Mouse (Mus musculus) forebrain, embryonic 15.5 days (tissue): Measurements from ENCODE around the gene Capn1. TPM values are rescaled to one million over a fixed set of nuclear protein-coding genes. Genes with fewer than 3 reads are reported as not detected.

Source experiments
- ATAC-seq: fragments of 200-750 bp; cut with Nextera tagmentation; replicated peaks from 2 replicates; pipeline ENCODE4 v1.8.0; 2017; ENCODE audit warnings: mild to moderate bottlenecking, moderate TSS enrichment, moderate library complexity
- H3K27ac ChIP-seq: fragments of 300-500 bp; sonication (generic); replicated peaks from 2 replicates; pipeline ENCODE4 v1.5.1; 2015; ENCODE audit warnings: mild to moderate bottlenecking, inconsistent platforms
- H3K27me3 ChIP-seq: fragments of 300-500 bp; sonication (generic); 2 replicates; pipeline ENCODE4 v1.6.1; 2015; ENCODE audit warnings: inconsistent platforms
- H3K36me3 ChIP-seq: fragments of 300-500 bp; sonication (generic); 2 replicates; pipeline ENCODE4 v1.6.1; 2015; ENCODE audit warnings: mild to moderate bottlenecking, inconsistent platforms
- H3K4me1 ChIP-seq: fragments of 300-500 bp; sonication (generic); 2 replicates; pipeline ENCODE4 v1.6.1; 2015; ENCODE audit warnings: inconsistent platforms
- H3K4me2 ChIP-seq: fragments of 300-500 bp; sonication (generic); replicated peaks from 2 replicates; pipeline ENCODE4 v1.6.1; 2015; ENCODE audit warnings: mild to moderate bottlenecking, inconsistent platforms
- H3K4me3 ChIP-seq: fragments of 300-500 bp; sonication (generic); 2 replicates; pipeline ENCODE4 v1.5.1; 2015; ENCODE audit warnings: mild to moderate bottlenecking, inconsistent platforms
- H3K9ac ChIP-seq: fragments of 300-500 bp; sonication (generic); replicated peaks from 2 replicates; pipeline ENCODE4 v1.6.1; 2015; ENCODE audit warnings: mild to moderate bottlenecking, inconsistent platforms
- H3K9me3 ChIP-seq: fragments of 300-500 bp; sonication (generic); 2 replicates; pipeline ENCODE4 v1.6.1; 2016; ENCODE audit warnings: inconsistent platforms
- WGBS: fragments of 180-500 bp; shearing (Covaris S2); methylation state at CpG from one replicate; pipeline ENCODE4 v1.1.7; 2015; ENCODE audit warnings: mixed read lengths; 5-methylcytosine and 5-hydroxymethylcytosine counted together
- polyA plus RNA-seq: library from polyadenylated mRNA; unstranded; fragments of >200 nt; fragmentation: Nextera tagmentation; extraction: Ambion mirVana; gene quantifications from 2 replicates; pipeline ENCODE4 v1.2.1, GENCODE M21; 2015

Capn1 gene
- polyA plus RNA-seq, 1 experiment from 2014 or later = 1.6 TPM

DNA sequence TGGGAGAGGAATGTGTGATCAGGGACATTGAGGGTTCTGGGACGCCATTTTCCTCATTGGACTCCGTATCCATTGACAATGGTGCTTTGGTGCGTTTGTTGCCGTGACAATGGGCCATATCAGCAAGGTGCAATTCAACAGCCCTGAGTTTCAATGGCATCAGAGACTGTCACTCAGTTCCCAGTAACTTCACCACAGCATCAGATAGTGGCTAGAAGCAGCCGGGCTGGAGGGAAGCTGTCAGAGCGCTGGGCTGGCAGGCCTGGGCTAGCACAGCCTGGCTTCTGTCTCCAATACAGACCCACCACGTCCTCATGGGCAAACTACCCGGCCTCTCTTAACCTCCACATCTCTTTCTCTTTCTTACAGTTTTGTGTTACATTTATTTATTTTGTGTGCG is 35.2 kb downstream of the Capn1 start:
- H3K27me3 ChIP-seq = no peaks in the 10 kb centered on the region
- H3K27ac ChIP-seq = no peak overlapping the region
- peaks cover 4% of the 10 kb centered on the region; the same call in 1 of the 2 replicates for H3K4me1 ChIP-seq
- H3K4me2 ChIP-seq = no peak overlapping the region
- ATAC-seq = no peak
- H3K36me3 ChIP-seq = no peaks in the 10 kb centered on the region
- H3K9ac ChIP-seq = no peak overlapping the region
- no peaks in the 10 kb centered on the region for H3K9me3 ChIP-seq
- no peak overlapping the region for H3K4me3 ChIP-seq
- 85% methylated on average over 9 of the region's 9 CpGs for WGBS

DNA sequence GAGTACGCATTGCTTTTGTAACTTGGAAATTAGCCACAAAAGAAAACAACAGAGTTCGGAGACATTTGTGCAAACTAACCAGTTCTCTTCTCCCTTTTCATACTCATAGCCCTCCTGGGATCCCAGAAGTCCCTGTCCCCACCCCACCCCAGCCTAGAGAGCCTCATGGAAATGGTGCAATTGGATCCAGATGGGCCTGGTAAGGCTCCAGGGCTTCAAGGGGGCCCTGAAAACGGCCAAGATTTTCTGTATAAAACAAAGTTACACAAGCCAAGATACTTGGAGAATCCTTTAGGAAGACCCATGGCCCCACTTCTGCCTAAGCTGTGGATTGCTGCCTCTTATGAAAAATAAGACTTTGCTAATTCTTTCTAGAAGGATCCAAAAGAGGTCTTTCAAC is 38.0 kb downstream of the Capn1 start:
- WGBS = 70% methylated on average over 3 of the region's 3 CpGs
- H3K36me3 ChIP-seq = no peaks in the 10 kb centered on the region
- H3K4me3 ChIP-seq = no peak overlapping the region
- no peak overlapping the region for H3K9ac ChIP-seq
- no peak overlapping the region for H3K27ac ChIP-seq
- H3K4me2 ChIP-seq = no peak overlapping the region
- no peaks in the 10 kb centered on the region for H3K27me3 ChIP-seq
- no peaks in the 10 kb centered on the region for H3K9me3 ChIP-seq
- ATAC-seq = no peak
- peaks cover 8% of the 10 kb centered on the region; the same call in 1 of the 2 replicates for H3K4me1 ChIP-seq

DNA sequence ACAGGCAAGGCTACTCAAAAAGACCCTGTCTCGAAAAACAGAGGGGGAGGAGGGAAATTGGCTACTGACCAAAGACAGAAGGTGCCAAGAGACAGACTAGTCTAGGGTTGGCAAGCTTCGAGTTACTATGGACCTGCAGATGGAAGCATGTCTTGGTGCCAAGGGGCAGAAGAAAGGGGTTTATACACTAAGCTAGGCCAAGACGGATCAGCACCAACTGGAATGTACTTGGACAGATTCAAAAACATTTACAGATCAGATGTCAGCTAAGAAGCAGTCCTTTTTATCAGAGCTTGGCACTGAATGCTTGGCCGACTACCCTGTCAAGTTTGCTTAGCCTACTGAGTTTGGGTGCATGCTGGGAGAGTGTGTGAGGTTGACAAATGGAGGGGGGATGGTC is 40.0 kb downstream of the Capn1 start:
- Histone ChIP-seq H3K9ac (no peak overlapping the region), H3K36me3 (no peaks in the 10 kb centered on the region), H3K4me2 (no peak overlapping the region), H3K9me3 (no peaks in the 10 kb centered on the region), H3K27me3 (no peaks in the 10 kb centered on the region), H3K27ac (peak overlapping the region; percentile 77), H3K4me3 (no peak overlapping the region), H3K4me1 (peaks cover 8% of the 10 kb centered on the region; the same call in 1 of the 2 replicates)
- WGBS = 53% methylated on average over 4 of the region's 4 CpGs
- ATAC-seq = peak; percentile 96

GRCm38 (mm10) chr19:5975112-5975511 is 40.6 kb downstream of the Capn1 start:
- ATAC-seq = peak; percentile 71
- no peak overlapping the region for H3K9ac ChIP-seq
- H3K36me3 ChIP-seq = no peaks in the 10 kb centered on the region
- H3K27me3 ChIP-seq = no peaks in the 10 kb centered on the region
- H3K4me2 ChIP-seq = no peak overlapping the region
- H3K4me1 ChIP-seq = peaks cover 8% of the 10 kb centered on the region; the same call in 1 of the 2 replicates
- WGBS = 56% methylated on average over 4 of the region's 4 CpGs
- H3K27ac ChIP-seq = peak overlapping the region; percentile 77
- no peak overlapping the region for H3K4me3 ChIP-seq
- no peaks in the 10 kb centered on the region for H3K9me3 ChIP-seq

- 87% methylated on average over 10 of the region's 10 CpGs for WGBS
- Histone ChIP-seq H3K4me1 (peaks cover 20% of the 10 kb centered on the region), H3K9ac (no peak overlapping the region), H3K4me3 (no peak overlapping the region), H3K27ac (no peak overlapping the region), H3K27me3 (no peaks in the 10 kb centered on the region), H3K9me3 (no peaks in the 10 kb centered on the region), H3K36me3 (no peaks in the 10 kb centered on the region), H3K4me2 (no peak overlapping the region)
- no peak for ATAC-seq
Measured at GRCm38 (mm10) chr19:5967664-5968063, 48.0 kb downstream of the Capn1 start.

- Histone ChIP-seq H3K36me3 (no peaks in the 10 kb centered on the region), H3K4me2 (no peak overlapping the region), H3K9me3 (no peaks in the 10 kb centered on the region), H3K27ac (no peak overlapping the region), H3K27me3 (no peaks in the 10 kb centered on the region), H3K9ac (no peak overlapping the region), H3K4me3 (no peak overlapping the region), H3K4me1 (peaks cover 25% of the 10 kb centered on the region)
- WGBS = 78% methylated on average over 6 of the region's 6 CpGs
- ATAC-seq = no peak
Measured at GRCm38 (mm10) chr19:5966786-5967185, 48.9 kb downstream of the Capn1 start.

GRCm38 (mm10) chr19:5965910-5966309 is 49.8 kb downstream of the Capn1 start:
- Histone ChIP-seq H3K9me3 (no peaks in the 10 kb centered on the region), H3K36me3 (no peaks in the 10 kb centered on the region), H3K4me1 (peaks cover 25% of the 10 kb centered on the region), H3K4me2 (no peak overlapping the region), H3K9ac (no peak overlapping the region), H3K27ac (no peak overlapping the region), H3K4me3 (no peak overlapping the region), H3K27me3 (no peaks in the 10 kb centered on the region)
- ATAC-seq = no peak
- 94% methylated on average over 2 of the region's 2 CpGs for WGBS

DNA sequence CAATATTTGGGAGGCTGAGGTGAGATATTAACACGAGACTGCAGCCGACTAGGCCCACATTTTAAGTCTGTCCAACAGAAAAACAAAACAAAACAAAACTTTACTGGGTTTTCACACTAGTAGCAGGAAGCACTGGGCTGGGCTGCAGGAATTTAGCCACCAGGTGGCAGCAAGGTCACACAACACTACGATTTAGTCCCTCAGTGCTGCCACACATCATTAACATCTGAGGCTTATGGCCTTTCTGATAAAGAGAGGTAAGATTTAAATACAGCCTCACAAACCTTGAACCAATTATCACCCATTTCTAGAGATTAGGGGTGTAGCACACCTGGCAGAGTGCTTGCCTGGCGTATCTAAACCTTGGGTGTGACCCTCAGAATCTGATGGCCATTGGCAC is 50.4 kb downstream of the Capn1 start:
- Histone ChIP-seq H3K27ac (no peak overlapping the region), H3K9me3 (no peaks in the 10 kb centered on the region), H3K4me3 (no peak overlapping the region), H3K36me3 (no peaks in the 10 kb centered on the region), H3K9ac (no peak overlapping the region), H3K4me1 (peaks cover 25% of the 10 kb centered on the region), H3K4me2 (no peak overlapping the region), H3K27me3 (no peaks in the 10 kb centered on the region)
- WGBS = 4% methylated on average over 4 of the region's 4 CpGs
- no peak; the same call in 1 of the 2 replicates for ATAC-seq

GRCm38 (mm10) chr19:5964804-5965203 is 50.9 kb downstream of the Capn1 start:
- Histone ChIP-seq H3K27ac (no peak overlapping the region), H3K4me3 (peak overlapping the region; percentile 60)

GRCm38 (mm10) chr19:5963883-5964562 is 51.7 kb downstream of the Capn1 start, which contains the start of gene Pola2:
Pola2 (minus strand) TSS chr19:5964202.
- ATAC-seq = peak; percentile 89
- under 1% methylated on average over 50 of the region's 50 CpGs for WGBS

More at GRCm38 (mm10) chr19:5964804-5965203, 50.9 kb downstream of the Capn1 start:
- peak overlapping the region; percentile 92 for H3K4me2 ChIP-seq
- H3K27me3 ChIP-seq = no peaks in the 10 kb centered on the region
- no peaks in the 10 kb centered on the region for H3K9me3 ChIP-seq
- ATAC-seq = no peak
- peak overlapping the region; percentile 69; the same call in 1 of the 2 replicates for H3K9ac ChIP-seq
- no peaks in the 10 kb centered on the region for H3K36me3 ChIP-seq
- WGBS = 90% methylated on average over 2 of the region's 2 CpGs
- peaks cover 25% of the 10 kb centered on the region for H3K4me1 ChIP-seq

DNA sequence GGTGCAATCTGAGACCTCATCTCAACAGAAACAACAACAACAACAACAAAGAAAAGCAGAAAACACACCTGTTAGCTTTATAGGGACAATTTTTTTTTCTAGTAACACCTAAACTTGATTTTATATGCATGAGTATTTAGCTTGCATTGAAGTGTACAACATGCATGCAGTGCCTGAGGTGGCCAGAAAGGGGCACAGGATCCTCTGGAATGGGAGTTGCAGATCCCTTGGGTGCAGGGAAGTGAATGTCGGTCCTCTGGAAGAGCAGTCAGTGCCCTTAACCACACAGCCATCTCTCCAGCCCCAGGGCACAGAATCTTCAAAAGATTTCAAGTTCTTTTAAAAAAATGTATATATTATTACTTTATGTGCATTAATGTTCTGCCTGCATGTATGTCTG is 53.0 kb downstream of the Capn1 start:
- no peak for ATAC-seq
- no peak overlapping the region for H3K27ac ChIP-seq
- peak overlapping the region; percentile 92 for H3K4me2 ChIP-seq
- WGBS = 26% methylated on average over 1 of the region's 1 CpGs
- H3K36me3 ChIP-seq = 0 out of 2 replicates have a peak, but pooled peaks cover 12% of the 10 kb centered on the region
- peaks cover 25% of the 10 kb centered on the region for H3K4me1 ChIP-seq
- H3K27me3 ChIP-seq = no peaks in the 10 kb centered on the region
- H3K9ac ChIP-seq = 0 out of 2 replicates have a peak overlapping the region, but pooled peaks have one; percentile 69
- H3K4me3 ChIP-seq = peak overlapping the region; percentile 60
- H3K9me3 ChIP-seq = no peaks in the 10 kb centered on the region

More at GRCm38 (mm10) chr19:5963883-5964562, 51.7 kb downstream of the Capn1 start, which contains the start of gene Pola2:
- Histone ChIP-seq H3K9me3 (no peaks in the 10 kb centered on the region), H3K27me3 (no peaks in the 10 kb centered on the region), H3K4me2 (peak within 1 kb of the TSS; percentile 92), H3K27ac (peak within 1 kb of the TSS; percentile 72), H3K4me1 (peaks cover 25% of the 10 kb centered on the region), H3K4me3 (peak within 1 kb of the TSS; percentile 60), H3K9ac (peak within 1 kb of the TSS; percentile 69), H3K36me3 (0 out of 2 replicates have a peak, but pooled peaks cover 3% of the 10 kb centered on the region)

- Histone ChIP-seq H3K9ac (no peak overlapping the region), H3K27me3 (no peaks in the 10 kb centered on the region), H3K27ac (no peak overlapping the region), H3K4me3 (no peak overlapping the region), H3K4me2 (no peak overlapping the region), H3K4me1 (peaks cover 2% of the 10 kb centered on the region), H3K36me3 (peaks cover 16% of the 10 kb centered on the region; the same call in 1 of the 2 replicates), H3K9me3 (no peaks in the 10 kb centered on the region)
- ATAC-seq = no peak
- WGBS = 90% methylated on average over 5 of the region's 5 CpGs
Measured at GRCm38 (mm10) chr19:5957371-5957770, 58.3 kb downstream of the Capn1 start.
